Mouse (Mus musculus): Measurements from ENCODE around the gene Cxcr3. TPM values are rescaled to one million over a fixed set of nuclear protein-coding genes. Genes with fewer than 3 reads are reported as not detected.

Gene Cxcr3
- polyA plus RNA-seq, 1 experiment from 2014 or later: 0.17 TPM

DNA sequence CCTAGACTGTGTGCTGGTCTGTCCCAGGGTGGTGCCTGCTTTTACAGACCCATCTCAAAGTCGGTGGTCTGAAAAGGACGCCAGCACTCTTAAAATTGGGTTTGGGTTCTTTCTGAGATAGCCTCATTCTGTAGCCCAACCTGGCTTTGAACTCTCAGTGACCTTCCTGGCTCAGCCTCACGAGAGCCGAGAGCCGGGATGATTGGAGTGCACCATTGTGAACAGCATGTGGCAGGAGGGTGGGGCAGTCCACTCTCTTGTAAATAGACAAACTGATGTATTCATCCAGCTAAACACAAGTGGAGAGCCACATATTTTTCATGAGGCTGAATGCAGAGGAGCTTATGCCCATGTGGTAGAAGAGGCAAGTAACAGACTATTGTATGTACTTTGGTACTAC, 912 bp upstream of the Cxcr3 start:
- no peaks in the 10 kb centered on the region for H3K9me3 ChIP-seq
- no peaks in the 10 kb centered on the region for H3K36me3 ChIP-seq
- no peak overlapping the region for H3K9ac ChIP-seq (replicated peaks)
- no peak overlapping the region for H3K4me2 ChIP-seq (replicated peaks)
- 0 out of 2 replicates have a peak, but pooled peaks cover 1% of the 10 kb centered on the region for H3K4me1 ChIP-seq (replicated peaks)
- no peak overlapping the region for H3K4me3 ChIP-seq (replicated peaks)
- ATAC-seq: no peak
- H3K27me3 ChIP-seq: peaks cover 36% of the 10 kb centered on the region; the same call in 1 of the 2 replicates
- 70% methylated on average over 5 of the region's 5 CpGs for WGBS
- no peak overlapping the region for H3K27ac ChIP-seq

DNA sequence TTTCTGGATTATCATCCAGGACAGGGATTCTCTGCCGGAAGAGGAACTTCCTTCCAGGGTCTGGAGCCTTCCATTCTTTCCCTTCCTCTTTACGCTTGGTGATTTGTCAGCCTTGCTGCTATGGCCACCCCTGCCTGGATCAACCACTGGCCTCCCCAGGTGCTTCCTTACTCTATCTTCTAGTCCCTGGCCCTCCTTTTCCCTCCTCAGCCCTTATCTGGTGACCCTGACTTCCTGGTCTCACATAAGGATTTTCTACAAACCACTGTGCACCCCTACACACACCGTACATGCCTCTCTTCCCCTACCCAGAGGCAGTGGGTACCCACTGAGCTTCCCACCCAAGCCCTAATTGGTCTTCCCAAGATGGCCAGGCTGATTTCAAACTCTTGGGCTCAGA, 781 bp downstream of the Cxcr3 start:
- no peak for ATAC-seq
- Histone ChIP-seq H3K36me3 (no peaks in the 10 kb centered on the region), H3K27me3 (peaks cover 28% of the 10 kb centered on the region; the same call in 1 of the 2 replicates), H3K4me1 (replicated peaks) (no peaks in the 10 kb centered on the region), H3K4me3 (replicated peaks) (no peak overlapping the region), H3K9ac (replicated peaks) (no peak overlapping the region), H3K27ac (no peak overlapping the region), H3K4me2 (replicated peaks) (no peak overlapping the region), H3K9me3 (no peaks in the 10 kb centered on the region)
- 90% methylated on average over 3 of the region's 3 CpGs for WGBS

DNA sequence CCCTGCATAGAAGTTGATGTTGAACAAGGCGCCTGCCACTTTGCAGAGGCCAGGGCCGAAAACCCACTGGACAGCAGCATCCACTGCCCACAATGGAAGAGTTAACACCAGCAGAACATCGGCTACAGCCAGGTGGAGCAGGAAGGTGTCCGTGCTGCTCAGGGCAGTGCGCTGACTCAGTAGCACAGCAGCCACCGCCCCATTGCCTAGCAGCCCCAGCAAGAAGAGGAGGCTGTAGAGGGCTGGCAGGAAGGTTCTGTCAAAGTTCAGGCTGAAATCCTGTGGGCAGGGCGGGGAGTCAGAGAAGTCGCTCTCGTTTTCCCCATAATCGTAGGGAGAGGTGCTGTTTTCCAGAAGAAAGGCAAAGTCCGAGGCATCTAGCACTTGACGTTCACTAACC, 1.4 kb downstream of the Cxcr3 start:
- H3K9ac ChIP-seq (replicated peaks): no peak overlapping the region
- no peak for ATAC-seq
- WGBS: 80% methylated on average over 12 of the region's 12 CpGs

DNA sequence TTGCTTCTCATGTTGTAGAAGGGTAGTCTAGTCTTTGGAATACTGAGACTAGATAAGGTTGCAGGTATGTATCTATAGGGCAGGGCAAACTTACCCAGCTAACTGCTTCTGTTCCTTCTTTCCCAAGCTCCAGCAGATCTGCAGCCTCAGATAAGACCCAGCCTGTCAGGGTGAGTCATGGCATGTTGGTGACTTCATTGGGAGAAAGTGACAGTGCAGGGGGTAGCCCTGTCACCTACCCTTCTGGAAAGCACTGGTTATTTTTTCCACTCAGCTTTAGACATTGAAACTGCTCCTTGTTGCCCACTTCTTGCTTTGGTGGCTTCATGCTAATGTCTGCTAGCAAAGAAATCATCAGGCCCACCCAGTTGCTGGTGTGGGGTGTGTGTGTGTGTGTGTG, 4.1 kb downstream of the Cxcr3 start:
- H3K9ac ChIP-seq (replicated peaks): no peak overlapping the region
- no peaks in the 10 kb centered on the region for H3K4me1 ChIP-seq (replicated peaks)
- H3K27ac ChIP-seq: no peak overlapping the region
- H3K4me3 ChIP-seq (replicated peaks): no peak overlapping the region
- no peaks in the 10 kb centered on the region for H3K9me3 ChIP-seq
- no peak for ATAC-seq
- no peaks in the 10 kb centered on the region for H3K36me3 ChIP-seq
- H3K27me3 ChIP-seq: peaks cover 7% of the 10 kb centered on the region; the same call in 1 of the 2 replicates
- no peak overlapping the region for H3K4me2 ChIP-seq (replicated peaks)

More for the DNA sequence above, 1.4 kb downstream of the Cxcr3 start:
- Histone ChIP-seq H3K4me1 (replicated peaks) (no peaks in the 10 kb centered on the region), H3K4me3 (replicated peaks) (no peak overlapping the region), H3K4me2 (replicated peaks) (no peak overlapping the region), H3K27me3 (peaks cover 22% of the 10 kb centered on the region; the same call in 1 of the 2 replicates), H3K36me3 (no peaks in the 10 kb centered on the region), H3K27ac (no peak overlapping the region), H3K9me3 (no peaks in the 10 kb centered on the region)

DNA sequence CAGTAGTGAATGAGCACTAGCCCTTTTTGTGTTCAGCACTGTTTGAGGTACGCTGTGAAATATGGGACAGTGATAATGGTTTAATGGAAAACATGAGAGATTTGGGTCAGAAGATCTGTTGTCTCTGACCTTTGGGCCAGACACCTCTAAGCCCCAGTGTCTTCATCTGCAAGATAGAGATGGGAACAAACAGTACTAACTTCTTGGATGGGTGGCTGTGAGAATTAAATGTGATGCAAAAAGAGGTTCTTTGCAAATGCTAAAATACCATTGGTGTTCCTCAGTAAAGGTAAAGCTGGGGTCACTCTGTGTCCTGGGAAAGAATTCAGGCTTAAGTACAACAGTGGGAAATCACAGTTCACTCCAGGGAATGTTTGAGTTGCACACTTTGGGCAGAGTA, 13.7 kb downstream of the Cxcr3 start:
- no peak overlapping the region for H3K4me3 ChIP-seq (replicated peaks)
- H3K9ac ChIP-seq (replicated peaks): no peak overlapping the region
- H3K27me3 ChIP-seq: peaks cover 16% of the 10 kb centered on the region; the same call in 1 of the 2 replicates
- no peaks in the 10 kb centered on the region for H3K9me3 ChIP-seq
- no peaks in the 10 kb centered on the region for H3K36me3 ChIP-seq
- no peak overlapping the region for H3K4me2 ChIP-seq (replicated peaks)
- ATAC-seq: no peak
- WGBS: 81% methylated on average over 1 of the region's 1 CpGs
- no peak overlapping the region for H3K27ac ChIP-seq
- H3K4me1 ChIP-seq (replicated peaks): no peaks in the 10 kb centered on the region

DNA sequence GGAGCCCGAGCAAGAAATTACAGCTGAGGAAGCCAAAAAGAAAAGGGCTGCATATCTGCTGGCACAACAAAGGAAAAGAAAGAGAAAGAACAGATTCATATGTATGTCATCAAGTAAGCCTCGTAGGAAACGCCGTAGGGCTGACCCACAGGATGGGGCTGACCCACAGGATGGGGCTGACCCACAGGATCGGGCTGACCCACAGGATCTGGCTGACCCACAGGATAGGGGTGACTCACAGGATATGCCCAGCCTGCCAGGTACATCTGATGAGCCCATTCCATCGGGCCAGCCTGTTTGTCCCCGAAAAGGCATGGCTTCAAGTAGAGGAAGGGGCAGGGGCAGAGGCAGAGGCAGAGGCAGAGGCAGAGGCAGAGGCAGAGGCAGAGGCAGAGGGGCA, 29.0 kb downstream of the Cxcr3 start:
- no peak for ATAC-seq
- Histone ChIP-seq H3K36me3 (no peaks in the 10 kb centered on the region), H3K4me3 (replicated peaks) (no peak overlapping the region), H3K9me3 (no peaks in the 10 kb centered on the region), H3K27ac (no peak overlapping the region), H3K9ac (replicated peaks) (no peak overlapping the region), H3K4me2 (replicated peaks) (no peak overlapping the region), H3K4me1 (replicated peaks) (no peaks in the 10 kb centered on the region), H3K27me3 (no peaks in the 10 kb centered on the region)
- WGBS: 93% methylated on average over 7 of the region's 7 CpGs

DNA sequence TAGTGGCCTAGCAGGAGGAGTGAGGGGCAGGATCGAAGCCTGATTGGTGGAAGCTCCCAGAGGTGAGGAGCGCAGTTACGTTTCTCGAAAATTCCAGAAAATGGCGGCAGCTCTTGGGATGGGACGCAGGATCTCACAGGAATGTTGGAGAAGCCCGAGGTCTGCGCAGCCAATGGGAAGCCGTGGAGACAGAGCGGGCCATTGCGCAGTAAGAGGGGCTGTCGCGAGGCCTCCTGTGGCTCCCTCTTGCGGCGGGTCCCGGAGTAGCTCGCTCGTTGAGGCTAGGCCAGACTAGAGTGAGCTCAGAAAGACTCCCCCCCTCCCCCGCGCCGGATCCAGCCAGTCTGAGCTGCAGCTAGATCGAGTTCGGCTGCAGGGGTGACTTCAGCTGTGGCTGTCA, 35.8 kb downstream of the Cxcr3 start:
- Histone ChIP-seq H3K9me3 (peaks cover 5% of the 10 kb centered on the region; the same call in 1 of the 2 replicates), H3K4me2 (replicated peaks) (no peak overlapping the region), H3K27me3 (no peaks in the 10 kb centered on the region), H3K9ac (replicated peaks) (no peak overlapping the region), H3K36me3 (no peaks in the 10 kb centered on the region), H3K4me3 (replicated peaks) (no peak overlapping the region), H3K4me1 (replicated peaks) (no peaks in the 10 kb centered on the region), H3K27ac (no peak overlapping the region)
- 61% methylated on average over 23 of the region's 23 CpGs for whole genome bisulfite sequencing
- no peak for ATAC-seq

DNA sequence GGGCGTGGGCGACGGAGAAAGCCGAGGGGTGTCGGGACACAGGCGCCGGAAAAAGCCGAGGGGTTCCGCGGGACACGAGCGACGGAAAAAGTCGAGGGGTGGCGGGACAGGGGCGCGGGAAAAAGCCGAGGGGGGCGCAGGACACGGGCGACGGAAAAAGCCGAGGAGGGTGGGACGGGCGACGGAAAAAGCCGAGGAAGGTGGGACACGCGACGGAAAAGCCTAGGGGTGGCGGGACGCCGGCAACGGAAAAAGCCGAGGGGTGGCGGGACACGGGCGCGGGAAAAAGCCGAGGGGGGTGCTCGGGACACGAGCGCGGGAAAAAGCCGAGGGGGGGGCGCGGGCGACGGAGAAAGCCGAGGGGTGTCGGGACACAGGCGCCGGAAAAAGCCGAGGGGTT, 36.5 kb downstream of the Cxcr3 start:
- H3K9ac ChIP-seq (replicated peaks): no peak overlapping the region
- H3K27ac ChIP-seq: no peak overlapping the region
- H3K9me3 ChIP-seq: peaks cover 5% of the 10 kb centered on the region; the same call in 1 of the 2 replicates
- H3K4me1 ChIP-seq (replicated peaks): no peaks in the 10 kb centered on the region
- no peak overlapping the region for H3K4me3 ChIP-seq (replicated peaks)
- WGBS: 71% methylated on average over 54 of the region's 54 CpGs
- no peak overlapping the region for H3K4me2 ChIP-seq (replicated peaks)
- ATAC-seq: no peak
- no peaks in the 10 kb centered on the region for H3K36me3 ChIP-seq
- H3K27me3 ChIP-seq: no peaks in the 10 kb centered on the region

DNA sequence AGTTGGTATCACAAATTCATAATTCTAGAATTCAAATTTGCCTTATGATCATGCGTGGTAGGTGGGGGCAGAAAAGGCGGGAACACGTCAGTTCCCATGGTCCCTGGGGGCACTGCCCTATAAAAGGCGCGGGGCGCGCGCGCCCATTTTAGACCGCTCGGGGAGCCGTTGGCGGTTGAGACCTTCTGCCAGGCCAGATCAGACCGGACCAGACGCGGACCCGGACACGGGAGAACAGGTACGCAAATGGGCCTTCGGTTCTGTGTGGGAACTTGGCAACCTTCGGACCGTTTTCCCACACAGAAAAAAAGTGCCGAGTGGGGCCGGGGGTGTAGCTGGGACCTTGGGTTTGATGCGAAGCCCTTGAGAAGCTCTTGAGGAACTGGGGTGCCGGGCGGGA, 38.4 kb downstream of the Cxcr3 start:
- H3K4me1 ChIP-seq (replicated peaks): no peaks in the 10 kb centered on the region
- H3K27ac ChIP-seq: no peak overlapping the region
- H3K9me3 ChIP-seq: peaks cover 5% of the 10 kb centered on the region; the same call in 1 of the 2 replicates
- no peak overlapping the region for H3K4me3 ChIP-seq (replicated peaks)
- no peaks in the 10 kb centered on the region for H3K27me3 ChIP-seq
- no peak overlapping the region for H3K9ac ChIP-seq (replicated peaks)
- no peak overlapping the region for H3K4me2 ChIP-seq (replicated peaks)
- no peaks in the 10 kb centered on the region for H3K36me3 ChIP-seq
- no peak for ATAC-seq
- 92% methylated on average over 27 of the region's 27 CpGs for WGBS

Other genes with a start within 250 kb of the Cxcr3 start
- gene Taf1, start 201.5 kb downstream of the Cxcr3 start, polyA plus RNA-seq (2015; fragmentation: Nextera tagmentation; extraction: Ambion mirVana): 18.6 and 19.7 TPM in 2 replicates
- 215 and 233 TPM in 2 replicates for gene Ogt, start 94.2 kb downstream of the Cxcr3 start, polyA plus RNA-seq (2015; fragmentation: Nextera tagmentation; extraction: Ambion mirVana)
- 0.08 TPM in 1 of 2 replicates, not detected in the other for gene Gm4779, start 60.2 kb upstream of the Cxcr3 start, polyA plus RNA-seq (2015; fragmentation: Nextera tagmentation; extraction: Ambion mirVana)
- not detected in 2 replicates for gene 8030474K03Rik, start 60.4 kb upstream of the Cxcr3 start, polyA plus RNA-seq (2015; fragmentation: Nextera tagmentation; extraction: Ambion mirVana)
- gene Nhsl2, start 115.1 kb upstream of the Cxcr3 start, polyA plus RNA-seq (2015; fragmentation: Nextera tagmentation; extraction: Ambion mirVana): 6.1 and 7.3 TPM in 2 replicates